Mouse (Mus musculus) midbrain, embryonic 15.5 days (tissue): Measurements from ENCODE around the gene Lrit3. TPM values are rescaled to one million over a fixed set of nuclear protein-coding genes. Genes with fewer than 3 reads are reported as not detected.
"Not testable (repeated sequence)": the region's sequence is repeated elsewhere in the genome, so short reads cannot be mapped to it uniquely, and the experiment has no call there.

Source experiments
- ATAC-seq: fragments of 200-750 bp; cut with Nextera tagmentation; replicated peaks from 2 replicates; pipeline ENCODE4 v1.8.0; 2017; ENCODE audit warnings: moderate TSS enrichment
- H3K27ac ChIP-seq: fragments of 300-500 bp; sonication (generic); 2 replicates; pipeline ENCODE4 v1.5.1; 2015; ENCODE audit warnings: mild to moderate bottlenecking, inconsistent platforms
- H3K27me3 ChIP-seq: fragments of 300-500 bp; sonication (generic); replicated peaks from 2 replicates; pipeline ENCODE4 v1.6.1; 2015; ENCODE audit warnings: inconsistent platforms
- H3K36me3 ChIP-seq: fragments of 300-500 bp; sonication (generic); replicated peaks from 2 replicates; pipeline ENCODE4 v1.6.1; 2015; ENCODE audit warnings: inconsistent platforms
- H3K4me1 ChIP-seq: fragments of 300-500 bp; sonication (generic); 2 replicates; pipeline ENCODE4 v1.6.1; 2015; ENCODE audit warnings: inconsistent platforms
- H3K4me2 ChIP-seq: fragments of 300-500 bp; sonication (generic); 2 replicates; pipeline ENCODE4 v1.6.1; 2015; ENCODE audit warnings: inconsistent platforms, mild to moderate bottlenecking, moderate library complexity
- H3K4me3 ChIP-seq: fragments of 300-500 bp; sonication (generic); 2 replicates; pipeline ENCODE4 v1.5.1; 2015; ENCODE audit warnings: mild to moderate bottlenecking, inconsistent platforms
- H3K9ac ChIP-seq: fragments of 300-500 bp; sonication (generic); 2 replicates; pipeline ENCODE4 v1.6.1; 2015; ENCODE audit warnings: mild to moderate bottlenecking, inconsistent platforms
- H3K9me3 ChIP-seq: fragments of 300-500 bp; sonication (generic); 2 replicates; pipeline ENCODE4 v1.6.1; 2016; ENCODE audit warnings: inconsistent platforms
- WGBS: fragments of 180-500 bp; shearing (Covaris S2); methylation state at CpG from one replicate; pipeline ENCODE4 v1.1.7; 2015; ENCODE audit warnings: mixed read lengths; 5-methylcytosine and 5-hydroxymethylcytosine counted together
- polyA plus RNA-seq: library from polyadenylated mRNA; unstranded; fragments of >200 nt; fragmentation: Nextera tagmentation; extraction: Ambion mirVana; gene quantifications from 2 replicates; pipeline ENCODE4 v1.2.1, GENCODE M21; 2015

Gene Lrit3
- polyA plus RNA-seq, 1 experiment from 2014 or later, result not detected

- no peak for ATAC-seq
- no peak overlapping the region for H3K4me2 ChIP-seq
- no peaks in the 10 kb centered on the region for H3K4me1 ChIP-seq
- no peak overlapping the region for H3K4me3 ChIP-seq
- H3K36me3 ChIP-seq, result no peaks in the 10 kb centered on the region
- 88% methylated on average over 4 of the region's 4 CpGs for WGBS
- H3K9me3 ChIP-seq, result no peaks in the 10 kb centered on the region
- no peak overlapping the region for H3K9ac ChIP-seq
- no peaks in the 10 kb centered on the region for H3K27me3 ChIP-seq
- H3K27ac ChIP-seq, result no peak overlapping the region
Observed at GRCm38 (mm10) chr3:129766106-129766505, 37.7 kb downstream of the Lrit3 start.

- not testable (repeated sequence) for H3K27ac ChIP-seq, H3K4me3 ChIP-seq, H3K9ac ChIP-seq, H3K4me2 ChIP-seq, ATAC-seq, H3K4me1 ChIP-seq, H3K27me3 ChIP-seq, H3K9me3 ChIP-seq, H3K36me3 ChIP-seq
- 85% methylated on average over 1 of the region's 1 CpGs for WGBS
Observed at GRCm38 (mm10) chr3:129757599-129757998, 46.2 kb downstream of the Lrit3 start.

DNA sequence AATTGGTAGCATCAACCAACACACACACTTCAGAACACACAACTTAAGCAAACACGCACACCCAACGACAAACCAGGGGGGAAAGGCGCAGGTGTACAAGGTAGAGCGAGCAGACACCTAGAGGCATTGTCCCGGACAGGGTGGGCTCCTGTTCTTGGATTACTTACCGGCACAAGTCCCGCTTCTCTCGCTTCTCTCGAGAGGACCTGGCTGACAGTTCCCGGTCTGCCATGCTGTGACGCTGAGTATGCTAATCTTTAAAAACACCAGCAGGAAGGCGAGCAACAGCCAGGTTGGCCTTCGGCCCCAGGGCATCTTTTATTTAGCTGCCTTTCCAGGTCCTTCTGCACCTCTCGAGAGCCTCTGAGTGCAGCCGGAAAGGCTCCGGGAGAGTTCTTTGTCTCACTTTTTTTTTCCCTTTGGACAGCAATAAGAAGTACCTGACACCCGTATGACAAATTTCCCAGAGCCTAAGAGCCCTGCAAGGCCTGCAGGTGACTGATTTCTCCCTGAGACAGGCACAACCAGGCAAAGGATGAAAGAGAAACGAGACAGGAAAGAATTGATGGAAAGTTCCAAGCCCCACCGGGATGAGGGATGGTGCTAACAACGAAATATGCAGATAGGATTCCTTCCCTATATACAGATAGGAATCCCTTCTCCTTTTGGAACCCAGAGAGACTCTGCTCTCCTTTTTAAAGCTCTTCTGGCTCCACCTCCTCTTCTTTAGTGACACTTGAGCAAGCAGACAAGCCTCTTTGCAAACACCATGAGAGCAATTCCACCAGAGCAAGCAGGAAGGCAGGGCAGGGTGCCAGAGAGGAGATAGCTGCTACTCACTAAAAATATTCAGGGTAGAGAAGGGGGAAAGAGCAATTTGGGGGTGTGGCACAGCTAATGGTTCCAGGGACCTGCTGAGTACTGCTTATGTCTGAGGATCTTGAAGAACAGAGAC is 48.9 kb downstream of the Lrit3 start, which contains the start of gene Egf:
Gene Egf, minus strand, starts transcription at position 667 of the 955 bp plus-strand sequence.
- Histone ChIP-seq H3K4me3 (peak within 1 kb of the TSS; percentile 30), H3K36me3 (no peaks in the 10 kb centered on the region), H3K27ac (no peak within 1 kb of the TSS), H3K27me3 (no peaks in the 10 kb centered on the region), H3K4me1 (peaks cover 9% of the 10 kb centered on the region), H3K4me2 (peak within 1 kb of the TSS; percentile 59), H3K9ac (no peak within 1 kb of the TSS; the same call in 1 of the 2 replicates), H3K9me3 (no peaks in the 10 kb centered on the region)
- peak; percentile 66 for ATAC-seq
- 11% methylated on average over 20 of the region's 20 CpGs for WGBS

DNA sequence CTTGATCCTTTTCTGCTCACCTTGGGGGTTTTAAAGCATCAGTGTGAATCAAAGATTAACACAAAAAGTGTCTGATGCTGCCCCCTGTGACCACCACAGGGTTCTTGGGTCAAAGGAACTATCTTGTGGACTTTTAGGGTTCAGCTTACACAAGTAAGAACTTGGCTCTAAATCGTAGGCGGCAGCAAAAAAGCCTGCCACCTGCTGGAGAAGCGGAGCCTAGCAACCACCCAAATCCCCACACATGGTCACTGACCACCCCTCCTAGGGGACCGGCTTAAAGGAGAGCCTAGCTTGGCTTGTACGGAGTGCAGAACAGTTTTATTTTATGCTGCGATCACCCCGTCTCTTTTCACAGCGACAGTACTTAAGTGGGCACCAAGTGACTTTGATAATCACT is 59.0 kb downstream of the Lrit3 start:
- H3K27me3 ChIP-seq, result no peaks in the 10 kb centered on the region
- no peaks in the 10 kb centered on the region for H3K9me3 ChIP-seq
- H3K9ac ChIP-seq, result no peak overlapping the region
- no peak overlapping the region for H3K4me2 ChIP-seq
- no peak overlapping the region for H3K4me3 ChIP-seq
- no peaks in the 10 kb centered on the region for H3K4me1 ChIP-seq
- no peak for ATAC-seq
- WGBS, result 50% methylated on average over 8 of the region's 8 CpGs
- no peak overlapping the region for H3K27ac ChIP-seq
- no peaks in the 10 kb centered on the region for H3K36me3 ChIP-seq

DNA sequence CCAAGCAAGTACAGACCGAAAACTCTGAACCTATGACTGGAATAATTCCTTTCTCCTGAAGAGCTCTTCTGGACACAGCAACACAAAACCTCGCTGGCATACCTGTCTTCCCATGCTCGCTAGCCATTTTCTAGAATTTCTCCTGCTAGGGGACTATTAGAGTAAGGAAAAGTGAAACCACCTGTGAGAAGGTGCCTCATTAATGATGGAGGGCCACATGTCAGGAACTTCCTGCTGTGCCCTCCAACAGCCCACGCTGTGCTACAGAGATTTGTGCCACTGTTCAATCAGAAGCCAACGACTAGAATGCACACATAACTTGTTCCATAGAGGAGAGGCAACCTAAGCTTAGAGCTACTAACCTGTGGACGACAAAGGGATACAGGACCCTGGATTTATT is 61.0 kb downstream of the Lrit3 start:
- H3K27ac ChIP-seq, result no peak overlapping the region
- no peaks in the 10 kb centered on the region for H3K36me3 ChIP-seq
- no peaks in the 10 kb centered on the region for H3K9me3 ChIP-seq
- no peaks in the 10 kb centered on the region for H3K27me3 ChIP-seq
- no peaks in the 10 kb centered on the region for H3K4me1 ChIP-seq
- H3K9ac ChIP-seq, result no peak overlapping the region
- 81% methylated on average over 6 of the region's 6 CpGs for WGBS
- H3K4me2 ChIP-seq, result no peak overlapping the region
- no peak overlapping the region for H3K4me3 ChIP-seq
- no peak for ATAC-seq

GRCm38 (mm10) chr3:129738291-129739183 is 65.3 kb downstream of the Lrit3 start:
- ATAC-seq, result no peak
- WGBS, result 70% methylated on average over 16 of the region's 16 CpGs
- no peak overlapping the region for H3K27ac ChIP-seq

More at GRCm38 (mm10) chr3:129738291-129739183, 65.3 kb downstream of the Lrit3 start:
- Histone ChIP-seq H3K4me1 (no peaks in the 10 kb centered on the region), H3K9ac (no peak overlapping the region), H3K4me2 (no peak overlapping the region), H3K9me3 (no peaks in the 10 kb centered on the region), H3K36me3 (no peaks in the 10 kb centered on the region), H3K4me3 (no peak overlapping the region), H3K27me3 (no peaks in the 10 kb centered on the region)

Other genes with a start within 250 kb of the Lrit3 start
- 2.2 and 3.2 TPM in 2 replicates for gene Egf, start 48.7 kb downstream of the Lrit3 start, polyA plus RNA-seq
- 0.17 and 0.21 TPM in 2 replicates for gene Rrh, start 18.6 kb upstream of the Lrit3 start, polyA plus RNA-seq
- gene Gar1, start 27.4 kb upstream of the Lrit3 start, polyA plus RNA-seq, result 41.6 and 46.0 TPM in 2 replicates
- gene Cfi, start 31.9 kb upstream of the Lrit3 start, polyA plus RNA-seq, result 0.49 and 0.50 TPM in 2 replicates
- 36.7 and 37.4 TPM in 2 replicates for gene Pla2g12a, start 74.6 kb upstream of the Lrit3 start, polyA plus RNA-seq
- 20.1 and 22.1 TPM in 2 replicates for gene Casp6, start 97.4 kb upstream of the Lrit3 start, polyA plus RNA-seq
- 3.9 and 6.3 TPM in 2 replicates for gene Mcub, start 166.2 kb upstream of the Lrit3 start, polyA plus RNA-seq